Mouse (Mus musculus) embryonic facial prominence, embryonic 10.5 days (tissue): ENCODE data around the gene Tmem201. TPM values are rescaled to one million over a fixed set of nuclear protein-coding genes. Genes with fewer than 3 reads are reported as not detected.

Experiments used
- DNase-seq: peaks from one replicate; pipeline ENCODE4 v3.0.0-alpha.2; 2017; ENCODE audit warnings: low spot score
- H3K27ac ChIP-seq: fragments of 300-500 bp; sonication (generic); replicated peaks from 2 replicates; pipeline ENCODE4 v1.5.1; 2016; ENCODE audit warnings: mild to moderate bottlenecking
- H3K27me3 ChIP-seq: fragments of 300-500 bp; sonication (generic); replicated peaks from 2 replicates; pipeline ENCODE4 v1.6.1; 2016; ENCODE audit warnings: low read depth, mild to moderate bottlenecking; ENCODE audit not compliant: poor library complexity, severe bottlenecking
- H3K36me3 ChIP-seq: fragments of 300-500 bp; sonication (generic); replicated peaks from 2 replicates; pipeline ENCODE4 v1.6.1; 2016; ENCODE audit warnings: mild to moderate bottlenecking, moderate library complexity
- H3K4me1 ChIP-seq: fragments of 300-500 bp; sonication (generic); 2 replicates; pipeline ENCODE4 v1.6.1; 2016
- H3K4me3 ChIP-seq: fragments of 300-500 bp; sonication (generic); 2 replicates; pipeline ENCODE4 v1.5.1; 2016; ENCODE audit warnings: mild to moderate bottlenecking, moderate library complexity
- H3K9me3 ChIP-seq: fragments of 300-500 bp; sonication (generic); 2 replicates; pipeline ENCODE4 v1.6.1; 2016; ENCODE audit warnings: mild to moderate bottlenecking
- WGBS: fragments of 180-500 bp; shearing (Covaris S2); methylation state at CpG from one replicate; pipeline ENCODE4 v1.1.7; 2016; 5-methylcytosine and 5-hydroxymethylcytosine counted together
- polyA plus RNA-seq: library from polyadenylated mRNA; unstranded; fragments of >200 nt; fragmentation: Nextera tagmentation; extraction: Ambion mirVana; gene quantifications from 2 replicates; pipeline ENCODE4 v1.2.1, GENCODE M21; 2016

Gene Tmem201
- polyA plus RNA-seq: 46.5 and 46.7 TPM in 2 replicates

GRCm38 (mm10) chr4:149737383-149738324 is at the start of gene Tmem201:
Gene Tmem201 (minus strand): TSS chr4:149738044.
- peaks cover 55% of the 10 kb centered on the region for H3K4me1 ChIP-seq
- peaks cover 42% of the 10 kb centered on the region for H3K36me3 ChIP-seq
- no peaks in the 10 kb centered on the region for H3K27me3 ChIP-seq
- under 1% methylated on average over 97 of the region's 97 CpGs for WGBS
- no peaks in the 10 kb centered on the region for H3K9me3 ChIP-seq
- H3K27ac ChIP-seq: peak within 1 kb of the TSS; percentile 95
- H3K4me3 ChIP-seq: peak within 1 kb of the TSS; percentile 83
- DNase-seq: peak; percentile 97

- H3K4me1 ChIP-seq: peaks cover 14% of the 10 kb centered on the region
- no peak overlapping the region for H3K27ac ChIP-seq
- no peaks in the 10 kb centered on the region for H3K9me3 ChIP-seq
- H3K27me3 ChIP-seq: no peaks in the 10 kb centered on the region
- WGBS: 90% methylated on average over 5 of the region's 5 CpGs
- no peak for DNase-seq
- no peak overlapping the region for H3K4me3 ChIP-seq
- H3K36me3 ChIP-seq: no peaks in the 10 kb centered on the region
These were observed 47.1 kb upstream of the Tmem201 start for GRCm38 (mm10) chr4:149784901-149785300.

GRCm38 (mm10) chr4:149784371-149784770 is 46.5 kb upstream of the Tmem201 start:
- no peak overlapping the region for H3K27ac ChIP-seq
- H3K4me3 ChIP-seq: no peak overlapping the region
- DNase-seq: no peak
- H3K9me3 ChIP-seq: no peaks in the 10 kb centered on the region
- 88% methylated on average over 9 of the region's 9 CpGs for WGBS
- no peaks in the 10 kb centered on the region for H3K36me3 ChIP-seq
- peaks cover 11% of the 10 kb centered on the region for H3K4me1 ChIP-seq
- no peaks in the 10 kb centered on the region for H3K27me3 ChIP-seq

- no peak overlapping the region; the same call in 1 of the 2 replicates for H3K27ac ChIP-seq
- peaks cover 11% of the 10 kb centered on the region; the same call in 1 of the 2 replicates for H3K4me1 ChIP-seq
- no peak overlapping the region for H3K4me3 ChIP-seq
- H3K27me3 ChIP-seq: peaks cover under 1% of the 10 kb centered on the region; the same call in 1 of the 2 replicates
- H3K36me3 ChIP-seq: no peaks in the 10 kb centered on the region
- DNase-seq: no peak
- WGBS: 70% methylated on average over 8 of the region's 8 CpGs
- no peaks in the 10 kb centered on the region for H3K9me3 ChIP-seq
These were observed 45.1 kb upstream of the Tmem201 start for GRCm38 (mm10) chr4:149782975-149783374.

- DNase-seq: no peak
- Histone ChIP-seq H3K27ac (no peak overlapping the region), H3K4me1 (peaks cover 14% of the 10 kb centered on the region; the same call in 1 of the 2 replicates), H3K9me3 (no peaks in the 10 kb centered on the region), H3K4me3 (no peak overlapping the region), H3K36me3 (no peaks in the 10 kb centered on the region), H3K27me3 (peaks cover 19% of the 10 kb centered on the region)
- 78% methylated on average over 13 of the region's 13 CpGs for WGBS
These were observed 42.9 kb upstream of the Tmem201 start for GRCm38 (mm10) chr4:149780565-149781356.

- Histone ChIP-seq H3K27ac (no peak overlapping the region), H3K9me3 (no peaks in the 10 kb centered on the region), H3K36me3 (no peaks in the 10 kb centered on the region), H3K27me3 (peaks cover 25% of the 10 kb centered on the region), H3K4me1 (peaks cover 14% of the 10 kb centered on the region; the same call in 1 of the 2 replicates), H3K4me3 (no peak overlapping the region)
- DNase-seq: no peak
- 83% methylated on average over 9 of the region's 9 CpGs for WGBS
These were observed 42.1 kb upstream of the Tmem201 start for GRCm38 (mm10) chr4:149779966-149780365.

- H3K27ac ChIP-seq: no peak overlapping the region
- WGBS: 85% methylated on average over 9 of the region's 9 CpGs
- no peak for DNase-seq
These were observed 39.3 kb upstream of the Tmem201 start for GRCm38 (mm10) chr4:149777126-149777525.

GRCm38 (mm10) chr4:149775760-149776362 is 38.0 kb upstream of the Tmem201 start:
- Histone ChIP-seq H3K36me3 (no peaks in the 10 kb centered on the region), H3K9me3 (no peaks in the 10 kb centered on the region), H3K27me3 (peaks cover 33% of the 10 kb centered on the region), H3K4me1 (peaks cover 31% of the 10 kb centered on the region), H3K4me3 (no peak overlapping the region), H3K27ac (no peak overlapping the region)
- 26% methylated on average over 8 of the region's 8 CpGs for WGBS
- no peak for DNase-seq

More at GRCm38 (mm10) chr4:149777126-149777525, 39.3 kb upstream of the Tmem201 start:
- Histone ChIP-seq H3K4me1 (peaks cover 30% of the 10 kb centered on the region), H3K27me3 (peaks cover 33% of the 10 kb centered on the region), H3K9me3 (no peaks in the 10 kb centered on the region), H3K4me3 (no peak overlapping the region), H3K36me3 (no peaks in the 10 kb centered on the region)

GRCm38 (mm10) chr4:149775330-149775729 is 37.5 kb upstream of the Tmem201 start:
- DNase-seq: no peak
- Histone ChIP-seq H3K27ac (no peak overlapping the region), H3K4me3 (no peak overlapping the region), H3K4me1 (peaks cover 31% of the 10 kb centered on the region), H3K27me3 (peaks cover 33% of the 10 kb centered on the region), H3K9me3 (no peaks in the 10 kb centered on the region), H3K36me3 (no peaks in the 10 kb centered on the region)
- WGBS: 79% methylated on average over 7 of the region's 7 CpGs

- under 1% methylated on average over 51 of the region's 51 CpGs for WGBS
- H3K36me3 ChIP-seq: peaks cover 3% of the 10 kb centered on the region; the same call in 1 of the 2 replicates
- no peaks in the 10 kb centered on the region for H3K9me3 ChIP-seq
- H3K4me1 ChIP-seq: peaks cover 29% of the 10 kb centered on the region
- H3K27me3 ChIP-seq: peaks cover 33% of the 10 kb centered on the region
- H3K27ac ChIP-seq: peak within 1 kb of the TSS; percentile 85
- DNase-seq: peak; percentile 96
- peak within 1 kb of the TSS; percentile 72 for H3K4me3 ChIP-seq
These were observed 36.2 kb upstream of the Tmem201 start, which contains the start of gene Slc25a33 for GRCm38 (mm10) chr4:149774094-149774470. Gene Slc25a33 (minus strand): TSS chr4:149774277.

GRCm38 (mm10) chr4:149773408-149774093 is 35.7 kb upstream of the Tmem201 start:
- Histone ChIP-seq H3K9me3 (no peaks in the 10 kb centered on the region), H3K4me1 (peaks cover 29% of the 10 kb centered on the region), H3K4me3 (peak overlapping the region; percentile 72), H3K27me3 (peaks cover 33% of the 10 kb centered on the region), H3K36me3 (peaks cover 3% of the 10 kb centered on the region; the same call in 1 of the 2 replicates), H3K27ac (peak overlapping the region; percentile 85)
- WGBS: under 1% methylated on average over 65 of the region's 65 CpGs
- no peak for DNase-seq
